Mouse (Mus musculus) midbrain, embryonic 11.5 days (tissue): ENCODE results near the gene Il1r1. TPM values are rescaled to one million over a fixed set of nuclear protein-coding genes. Genes with fewer than 3 reads are reported as not detected.
A peak's percentile ranks its signal among the peaks of the same experiment; 100 is the strongest.

Experiments used
- ATAC-seq: fragments of 200-750 bp; cut with Nextera tagmentation; 2 replicates; pipeline ENCODE4 v1.8.0; 2017; ENCODE audit warnings: moderate TSS enrichment, moderate library complexity; ENCODE audit not compliant: low FRiP score
- DNase-seq: peaks from one replicate; pipeline ENCODE4 v3.0.0; 2015; ENCODE audit warnings: low spot score; ENCODE audit errors: missing footprints
- H3K27ac ChIP-seq: fragments of 300-500 bp; sonication (generic); 2 replicates; pipeline ENCODE4 v1.5.1; 2014; ENCODE audit warnings: low read depth, low read length
- H3K27me3 ChIP-seq: fragments of 300-500 bp; sonication (generic); 2 replicates; pipeline ENCODE4 v1.6.1; 2014; ENCODE audit warnings: mild to moderate bottlenecking, low read length, moderate library complexity, mixed read lengths; ENCODE audit not compliant: control insufficient read depth, insufficient read depth
- H3K36me3 ChIP-seq: fragments of 300-500 bp; sonication (generic); 2 replicates; pipeline ENCODE4 v1.6.1; 2014; ENCODE audit warnings: mild to moderate bottlenecking, low read length, moderate library complexity, mixed read lengths; ENCODE audit not compliant: control insufficient read depth, insufficient read depth
- H3K4me1 ChIP-seq: fragments of 300-500 bp; sonication (generic); 2 replicates; pipeline ENCODE4 v1.6.1; 2014; ENCODE audit warnings: low read length; ENCODE audit not compliant: control insufficient read depth, insufficient read depth
- H3K4me2 ChIP-seq: fragments of 300-500 bp; sonication (generic); 2 replicates; pipeline ENCODE4 v1.6.1; 2014; ENCODE audit warnings: mild to moderate bottlenecking, moderate library complexity
- H3K4me3 ChIP-seq: fragments of 300-500 bp; sonication (generic); 2 replicates; pipeline ENCODE4 v1.5.1; 2014; ENCODE audit warnings: low read depth, low read length
- H3K9ac ChIP-seq: fragments of 300-500 bp; sonication (generic); 2 replicates; pipeline ENCODE4 v1.6.1; 2014; ENCODE audit warnings: low read length
- H3K9me3 ChIP-seq: fragments of 300-500 bp; sonication (generic); 2 replicates; pipeline ENCODE4 v1.6.1; 2016; ENCODE audit warnings: low read length; ENCODE audit not compliant: control insufficient read depth
- WGBS: fragments of 180-500 bp; shearing (Covaris S2); extraction: QIAGEN DNeasy Blood & Tissue Kit; methylation state at CpG from one replicate; pipeline ENCODE4 v1.1.7; 2014; 5-methylcytosine and 5-hydroxymethylcytosine counted together
- polyA plus RNA-seq: library from polyadenylated mRNA; unstranded; fragments of >200 nt; fragmentation: Nextera tagmentation; extraction: Ambion mirVana; gene quantifications from 2 replicates; pipeline ENCODE4 v1.2.1, GENCODE M21; 2014

Gene Il1r1
- polyA plus RNA-seq, 1 experiment from 2014 or later = 0.96 TPM

DNA sequence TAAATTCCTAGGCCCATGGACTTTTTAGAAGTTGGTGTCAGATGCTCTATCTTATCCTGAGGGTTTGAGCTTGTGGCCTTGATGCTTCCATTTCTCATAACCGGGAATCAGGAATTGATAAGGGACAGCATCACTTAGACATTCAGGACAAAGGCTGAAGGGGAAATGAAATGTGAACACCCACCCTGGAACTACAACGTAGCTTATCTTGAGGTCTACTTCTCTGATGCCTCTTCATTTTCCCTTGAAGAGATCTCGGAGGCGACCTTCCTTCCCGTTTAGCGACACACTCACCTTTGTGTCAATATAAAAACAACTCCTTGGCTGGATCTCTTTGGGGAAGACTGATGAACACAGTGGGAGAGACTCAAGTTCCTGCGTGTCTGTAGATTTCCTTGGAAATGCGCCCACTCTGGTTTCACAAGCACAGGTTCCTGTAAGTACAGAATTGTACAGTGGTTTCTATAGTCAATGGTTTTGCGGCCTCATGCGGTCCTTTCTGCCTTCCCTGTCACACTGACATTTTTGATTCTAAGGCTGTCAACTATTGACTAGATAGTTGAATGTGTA is 46.7 kb downstream of the Il1r1 start:
- no peak overlapping the region for H3K27ac ChIP-seq
- H3K4me1 ChIP-seq = no peaks in the 10 kb centered on the region
- ATAC-seq (no peak), DNase-seq (peak; percentile 26)
- H3K36me3 ChIP-seq = no peaks in the 10 kb centered on the region
- no peak overlapping the region for H3K4me2 ChIP-seq
- no peaks in the 10 kb centered on the region for H3K9me3 ChIP-seq
- no peaks in the 10 kb centered on the region for H3K27me3 ChIP-seq
- WGBS = 94% methylated on average over 10 of the region's 10 CpGs
- H3K9ac ChIP-seq = no peak overlapping the region
- no peak overlapping the region for H3K4me3 ChIP-seq

DNA sequence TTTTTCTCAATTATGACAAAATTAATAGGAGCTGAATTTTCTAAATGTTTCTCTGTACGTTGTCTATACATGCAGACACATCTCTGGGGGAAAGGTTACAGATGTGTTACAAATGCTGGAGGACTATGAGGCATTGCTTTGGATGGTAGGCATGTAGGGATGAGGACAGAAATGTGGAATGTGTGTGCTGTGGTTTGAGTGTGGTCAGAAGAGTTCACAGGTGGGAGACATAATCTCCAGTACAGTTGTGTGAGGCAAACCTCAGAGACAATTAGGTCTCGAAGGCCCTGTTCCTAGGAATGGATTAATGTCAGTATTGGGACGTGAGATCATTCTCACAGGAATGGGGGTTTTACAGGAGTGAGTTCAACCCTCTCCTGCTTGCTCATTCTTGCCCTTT is 47.3 kb downstream of the Il1r1 start:
- no peak overlapping the region for H3K9ac ChIP-seq
- H3K4me2 ChIP-seq = no peak overlapping the region
- no peak overlapping the region for H3K27ac ChIP-seq
- no peaks in the 10 kb centered on the region for H3K36me3 ChIP-seq
- no peaks in the 10 kb centered on the region for H3K27me3 ChIP-seq
- no peak overlapping the region for H3K4me3 ChIP-seq
- WGBS = 89% methylated on average over 3 of the region's 3 CpGs
- ATAC-seq (no peak), DNase-seq (peak; percentile 37)
- no peaks in the 10 kb centered on the region for H3K9me3 ChIP-seq
- no peaks in the 10 kb centered on the region for H3K4me1 ChIP-seq

DNA sequence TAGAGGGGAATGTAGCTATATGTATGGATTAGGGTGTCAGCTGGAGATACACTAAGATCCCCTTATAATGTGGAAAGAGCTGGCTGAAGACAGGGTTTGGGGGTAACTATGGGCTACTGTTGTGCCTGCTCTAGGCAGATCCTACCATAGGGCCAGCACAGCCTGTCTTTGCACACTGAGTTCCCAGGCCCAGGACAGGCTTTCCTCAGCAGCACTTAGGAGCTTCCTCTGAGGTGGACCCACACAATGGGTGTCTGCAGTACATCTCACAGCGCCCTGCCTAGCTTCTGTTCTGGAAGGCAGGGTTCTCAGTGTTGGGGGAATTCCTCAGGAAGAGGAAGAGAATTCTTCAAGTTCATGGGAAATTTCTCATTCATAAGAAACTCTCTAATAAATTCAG is 48.6 kb downstream of the Il1r1 start:
- Histone ChIP-seq H3K27me3 (no peaks in the 10 kb centered on the region), H3K9me3 (no peaks in the 10 kb centered on the region), H3K9ac (no peak overlapping the region), H3K36me3 (no peaks in the 10 kb centered on the region), H3K4me1 (no peaks in the 10 kb centered on the region), H3K4me2 (no peak overlapping the region), H3K27ac (no peak overlapping the region), H3K4me3 (no peak overlapping the region)
- DNase-seq (no peak), ATAC-seq (no peak)
- WGBS = 93% methylated on average over 1 of the region's 1 CpGs

DNA sequence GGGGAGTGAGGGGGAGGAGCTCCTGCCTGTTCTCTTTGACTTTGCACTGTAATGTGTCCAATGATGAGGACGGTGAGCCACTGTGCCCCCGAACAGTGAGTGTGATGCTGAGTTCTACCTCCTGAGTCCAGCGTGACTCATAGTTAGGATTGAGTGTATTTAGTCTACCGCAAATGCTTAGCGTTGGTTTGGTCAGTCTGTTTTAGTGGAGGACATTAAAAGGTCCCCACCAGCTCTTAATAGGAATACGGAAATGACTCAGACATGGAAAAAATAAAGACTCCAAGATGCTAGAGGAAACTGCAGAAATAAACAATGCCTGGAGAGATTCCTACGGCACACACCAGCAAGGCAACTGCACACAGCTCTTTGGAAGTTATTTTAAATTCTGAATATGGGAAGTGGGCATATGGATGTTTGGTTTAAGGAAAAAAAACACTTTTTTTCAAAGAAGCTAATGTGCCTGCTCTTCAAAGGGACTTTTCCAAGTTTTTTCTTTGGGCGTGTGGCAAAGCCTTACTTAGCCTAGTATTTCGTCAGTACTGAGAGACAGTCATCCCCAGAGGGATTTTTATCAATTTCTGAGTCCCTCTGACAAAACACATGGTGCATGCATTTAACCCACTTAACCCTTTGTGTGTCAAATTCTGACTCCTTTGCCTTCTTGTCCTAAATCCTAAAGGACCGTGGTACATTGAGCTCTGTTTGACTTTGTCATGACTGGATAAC is 50.6 kb downstream of the Il1r1 start:
- DNase-seq = no peak
- no peaks in the 10 kb centered on the region for H3K27me3 ChIP-seq
- H3K9ac ChIP-seq = no peak overlapping the region
- no peaks in the 10 kb centered on the region for H3K4me1 ChIP-seq
- H3K36me3 ChIP-seq = no peaks in the 10 kb centered on the region
- WGBS = 80% methylated on average over 10 of the region's 10 CpGs
- no peaks in the 10 kb centered on the region for H3K9me3 ChIP-seq
- no peak overlapping the region for H3K4me2 ChIP-seq
- no peak for ATAC-seq
- H3K4me3 ChIP-seq = no peak overlapping the region
- H3K27ac ChIP-seq = no peak overlapping the region

DNA sequence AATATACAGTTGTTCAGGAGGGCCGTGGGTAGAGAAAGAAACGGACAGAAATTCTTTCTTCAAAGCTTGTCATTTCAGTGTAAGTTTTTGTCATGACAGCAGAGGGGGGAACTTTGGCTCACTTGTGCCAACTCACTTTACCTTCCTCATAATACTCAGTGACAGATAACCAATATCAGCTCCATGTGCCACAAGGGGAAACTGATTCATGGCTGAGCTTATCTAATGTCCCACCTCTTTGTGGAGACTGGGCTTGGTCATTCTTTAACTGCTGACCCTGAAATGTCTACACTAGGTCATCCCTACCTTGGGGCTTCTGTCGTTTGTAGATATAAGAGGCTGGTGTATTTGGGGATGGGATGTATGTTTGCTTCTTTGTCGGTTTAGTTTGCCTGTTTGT is 53.1 kb downstream of the Il1r1 start:
- ATAC-seq (no peak), DNase-seq (no peak)
- no peak overlapping the region for H3K9ac ChIP-seq
- no peak overlapping the region for H3K27ac ChIP-seq
- WGBS = 86% methylated on average over 4 of the region's 4 CpGs
- no peaks in the 10 kb centered on the region for H3K4me1 ChIP-seq
- H3K36me3 ChIP-seq = no peaks in the 10 kb centered on the region
- H3K4me2 ChIP-seq = no peak overlapping the region
- H3K4me3 ChIP-seq = no peak overlapping the region
- no peaks in the 10 kb centered on the region for H3K27me3 ChIP-seq
- no peaks in the 10 kb centered on the region for H3K9me3 ChIP-seq

DNA sequence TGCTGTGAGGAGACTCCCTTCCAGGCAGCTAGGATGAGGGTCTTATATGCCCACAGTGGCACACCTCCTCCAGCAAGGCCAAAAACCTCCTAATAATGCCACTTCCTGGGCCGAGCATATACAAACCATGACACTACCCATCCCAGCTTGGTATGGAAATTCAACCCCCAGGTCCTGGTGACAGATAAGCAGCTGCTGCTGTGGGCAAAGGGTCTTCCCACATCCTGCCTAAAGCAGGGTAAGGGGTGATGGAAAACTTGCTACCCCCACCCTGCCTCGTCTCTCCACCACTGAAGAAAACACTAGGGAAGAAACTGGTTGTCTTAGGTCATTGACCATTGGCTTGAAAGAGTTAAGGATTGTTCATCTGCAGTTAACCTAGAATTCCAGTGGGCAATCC is 53.8 kb downstream of the Il1r1 start:
- Histone ChIP-seq H3K9me3 (no peaks in the 10 kb centered on the region), H3K4me2 (no peak overlapping the region), H3K9ac (no peak overlapping the region), H3K4me1 (no peaks in the 10 kb centered on the region), H3K27ac (no peak overlapping the region), H3K36me3 (no peaks in the 10 kb centered on the region), H3K4me3 (no peak overlapping the region), H3K27me3 (no peaks in the 10 kb centered on the region)
- no peak for DNase-seq
- ATAC-seq = no peak
- 84% methylated on average over 2 of the region's 2 CpGs for WGBS

DNA sequence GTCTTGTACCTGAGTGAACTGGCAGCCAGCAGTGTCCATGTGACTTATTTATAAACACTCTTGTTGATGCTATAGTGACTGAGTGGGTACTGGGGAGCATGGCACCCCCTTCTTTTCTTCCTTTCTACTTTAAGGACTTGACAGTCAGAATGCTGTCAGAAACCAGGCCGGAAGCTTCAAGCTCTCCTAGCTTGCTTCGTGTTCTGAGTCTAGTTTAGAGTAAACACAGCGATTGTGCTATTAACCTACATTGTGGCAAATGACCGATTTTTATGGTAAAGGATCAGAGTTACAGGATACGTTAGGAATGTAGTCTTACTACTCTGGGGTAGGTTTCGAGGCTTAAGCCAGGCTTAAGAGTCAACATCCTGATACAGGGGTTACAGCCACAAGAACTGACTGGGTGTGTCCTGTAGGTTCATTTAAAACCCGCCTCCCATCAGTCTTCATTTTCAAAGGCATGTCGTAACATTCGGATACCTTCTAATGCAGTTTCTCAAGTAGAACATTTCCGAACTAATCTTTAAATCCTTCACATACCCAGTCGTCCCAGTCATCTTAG is 54.4 kb downstream of the Il1r1 start:
- WGBS = 86% methylated on average over 11 of the region's 11 CpGs

DNA sequence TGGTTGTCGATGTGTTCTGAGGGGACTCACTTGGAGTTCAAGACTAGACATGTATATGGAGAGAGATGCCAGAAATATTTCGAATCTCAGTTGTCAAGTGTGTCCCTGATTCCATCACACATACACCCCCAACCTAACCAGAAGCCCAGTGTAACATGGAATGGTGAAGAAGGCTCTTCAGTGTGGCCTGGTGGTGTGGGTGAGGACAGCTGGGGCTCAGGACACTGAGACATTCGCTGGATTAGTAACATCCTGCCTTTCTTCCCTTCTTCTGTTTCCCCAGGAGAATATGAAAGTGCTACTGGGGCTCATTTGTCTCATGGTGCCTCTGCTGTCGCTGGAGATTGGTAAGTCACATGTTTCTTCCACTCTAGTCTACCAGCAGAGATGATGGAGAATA is 57.1 kb downstream of the Il1r1 start:
- no peaks in the 10 kb centered on the region for H3K36me3 ChIP-seq
- WGBS = 84% methylated on average over 4 of the region's 4 CpGs
- DNase-seq (no peak), ATAC-seq (no peak)
- H3K4me3 ChIP-seq = no peak overlapping the region
- H3K4me1 ChIP-seq = no peaks in the 10 kb centered on the region
- H3K9me3 ChIP-seq = no peaks in the 10 kb centered on the region
- no peak overlapping the region for H3K27ac ChIP-seq
- H3K4me2 ChIP-seq = no peak overlapping the region
- no peak overlapping the region for H3K9ac ChIP-seq
- H3K27me3 ChIP-seq = no peaks in the 10 kb centered on the region

More for the DNA sequence above, 54.4 kb downstream of the Il1r1 start:
- H3K4me3 ChIP-seq = no peak overlapping the region
- ATAC-seq = no peak
- H3K27ac ChIP-seq = no peak overlapping the region
- H3K9me3 ChIP-seq = no peaks in the 10 kb centered on the region
- H3K36me3 ChIP-seq = no peaks in the 10 kb centered on the region
- no peak overlapping the region for H3K9ac ChIP-seq
- H3K4me2 ChIP-seq = no peak overlapping the region
- no peaks in the 10 kb centered on the region for H3K4me1 ChIP-seq
- H3K27me3 ChIP-seq = no peaks in the 10 kb centered on the region
- no peak for DNase-seq

DNA sequence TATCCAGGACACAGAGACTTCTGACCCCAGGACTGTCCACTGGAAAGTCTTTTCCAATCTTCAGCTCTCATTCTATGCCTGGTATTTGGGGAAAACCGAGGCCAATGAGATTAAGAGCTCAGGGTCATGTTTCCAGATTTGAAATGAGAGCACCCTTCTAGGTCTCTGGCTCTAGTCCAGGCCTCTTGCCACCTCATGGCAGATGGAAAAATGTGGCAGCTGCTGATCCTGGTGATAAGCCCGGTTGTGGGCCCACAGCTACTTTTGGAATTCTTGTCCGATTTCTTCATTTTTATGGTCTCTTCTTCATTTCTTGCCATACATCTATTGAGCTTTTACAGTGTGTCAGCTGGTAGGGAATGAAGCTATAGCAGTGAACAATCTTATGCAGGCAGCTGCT is 57.5 kb downstream of the Il1r1 start:
- H3K4me1 ChIP-seq = no peaks in the 10 kb centered on the region
- H3K9ac ChIP-seq = no peak overlapping the region
- H3K4me3 ChIP-seq = no peak overlapping the region
- H3K27ac ChIP-seq = no peak overlapping the region
- no peaks in the 10 kb centered on the region for H3K36me3 ChIP-seq
- WGBS = 85% methylated on average over 3 of the region's 3 CpGs
- no peak for DNase-seq
- no peak overlapping the region for H3K4me2 ChIP-seq
- no peaks in the 10 kb centered on the region for H3K9me3 ChIP-seq
- no peaks in the 10 kb centered on the region for H3K27me3 ChIP-seq
- no peak for ATAC-seq
